Mouse (Mus musculus) myocyte (in vitro differentiated cells): ENCODE data around the gene Cdc14a.

ENCODE experiments used
- POLR2A ChIP-seq: IDR thresholded peaks from one replicate; pipeline ENCODE4 v1.6.1; 2011; ENCODE audit warnings: low read depth, mild to moderate bottlenecking, control low read depth, moderate library complexity; ENCODE audit not compliant: insufficient read length
- TCF12 ChIP-seq: IDR thresholded peaks from one replicate; pipeline ENCODE4 v1.6.1; 2011; ENCODE audit warnings: mild to moderate bottlenecking, control low read depth; ENCODE audit not compliant: poor library complexity, insufficient read depth, severe bottlenecking

DNA sequence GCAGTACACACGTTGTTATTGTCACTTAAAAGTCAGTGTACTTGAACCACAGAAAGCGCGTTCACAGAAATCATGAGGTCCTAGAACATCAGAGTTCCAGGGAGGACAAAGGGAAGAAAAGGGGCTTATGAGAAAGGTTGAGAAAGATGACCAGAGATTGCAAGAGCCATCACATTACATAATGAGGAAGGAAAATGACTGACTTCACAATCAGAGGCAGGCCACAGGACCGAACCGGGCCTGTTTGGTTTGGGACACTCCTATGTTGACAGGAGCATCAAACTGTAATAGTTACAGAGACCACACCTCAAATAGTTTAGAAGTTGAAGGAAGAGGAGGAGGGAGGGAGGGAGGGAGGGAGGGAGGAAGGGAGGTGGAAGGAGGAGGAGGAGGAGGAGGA, 86.0 kb downstream of the Cdc14a start:
- TF ChIP-seq TCF12 (no peak), POLR2A (no peak)
